Mouse (Mus musculus) cerebellum, adult 2 months (tissue): Measurements from ENCODE around the gene Hoxa4. TPM values are rescaled to one million over a fixed set of nuclear protein-coding genes. Genes with fewer than 3 reads are reported as not detected.

ENCODE experiments used
- DNase-seq, 2 experiments: peaks; one replicate each; pipeline ENCODE4 v3.0.0; 2021
- H3K27ac ChIP-seq: fragments of 200-500 bp; 2 replicates; pipeline ENCODE4 v1.5.1; 2012; ENCODE audit warnings: low read length, control low read depth, inconsistent platforms; ENCODE audit not compliant: insufficient read depth
- H3K27me3 ChIP-seq: fragments of 200-500 bp; 2 replicates; pipeline ENCODE4 v1.6.1; 2012; ENCODE audit warnings: inconsistent platforms, mild to moderate bottlenecking, low read length, moderate library complexity; ENCODE audit not compliant: control insufficient read depth, insufficient read depth
- H3K4me1 ChIP-seq: fragments of 200-500 bp; 2 replicates; pipeline ENCODE4 v1.6.1; 2011; ENCODE audit warnings: low read length; ENCODE audit not compliant: control insufficient read depth, insufficient read depth
- H3K4me3 ChIP-seq: fragments of 200-500 bp; replicated peaks from 2 replicates; pipeline ENCODE3; 2011; ENCODE audit warnings: mild to moderate bottlenecking, low read depth, low read length, control low read depth; ENCODE audit not compliant: insufficient read depth
- CTCF ChIP-seq: fragments of 200-500 bp; IDR thresholded peaks from 2 replicates; pipeline ENCODE4 v1.5.1; 2011; ENCODE audit warnings: low read depth, mild to moderate bottlenecking, control low read depth, low read length, moderate library complexity, borderline replicate concordance; ENCODE audit not compliant: insufficient read depth
- POLR2A ChIP-seq: fragments of 200-500 bp; IDR thresholded peaks from 2 replicates; pipeline ENCODE4 v1.6.1; 2011; ENCODE audit warnings: low read length, control low read depth, borderline replicate concordance; ENCODE audit not compliant: insufficient read depth
- WGBS: fragments of 180-500 bp; shearing (Covaris S2); methylation state at CpG from one replicate; pipeline ENCODE4 v1.1.7; 2018; 5-methylcytosine and 5-hydroxymethylcytosine counted together
- polyA plus RNA-seq: library from polyadenylated mRNA; depleted of rRNA; stranded (reverse); fragments of >200 nt; gene quantifications from 2 replicates; pipeline ENCODE4 v1.2.3, GENCODE M21; 2012; rRNA removed

Hoxa4 gene
- polyA plus RNA-seq, 1 experiment: 5.1 TPM

DNA sequence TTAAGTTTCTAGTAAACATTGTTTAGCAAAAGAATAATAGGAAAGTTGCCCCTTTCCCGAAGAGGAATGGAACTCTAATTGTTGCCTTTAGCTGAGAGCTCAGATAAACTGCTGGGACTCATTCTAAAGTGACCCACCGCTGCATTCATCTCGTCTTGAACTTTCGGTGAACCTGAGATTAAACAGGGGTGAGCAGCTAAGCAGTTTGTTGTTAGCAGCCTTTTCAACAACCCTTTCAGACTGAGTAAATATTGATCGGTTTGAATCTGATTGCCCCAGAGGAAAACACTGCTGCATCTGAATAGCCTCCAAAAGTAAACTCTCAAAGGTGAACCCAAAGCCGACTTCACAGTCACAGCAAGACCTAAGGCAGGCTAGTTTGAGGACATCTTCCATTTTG, 38.3 kb downstream of the Hoxa4 start:
- H3K27ac ChIP-seq: no peak overlapping the region
- TF ChIP-seq CTCF (no peak), POLR2A (no peak)
- H3K4me3 ChIP-seq: no peak overlapping the region
- H3K4me1 ChIP-seq: no peaks in the 10 kb centered on the region
- 4% methylated on average over 6 of the region's 6 CpGs for WGBS
- H3K27me3 ChIP-seq: peaks cover 8% of the 10 kb centered on the region; the same call in 1 of the 2 replicates
- DNase-seq: no peak

DNA sequence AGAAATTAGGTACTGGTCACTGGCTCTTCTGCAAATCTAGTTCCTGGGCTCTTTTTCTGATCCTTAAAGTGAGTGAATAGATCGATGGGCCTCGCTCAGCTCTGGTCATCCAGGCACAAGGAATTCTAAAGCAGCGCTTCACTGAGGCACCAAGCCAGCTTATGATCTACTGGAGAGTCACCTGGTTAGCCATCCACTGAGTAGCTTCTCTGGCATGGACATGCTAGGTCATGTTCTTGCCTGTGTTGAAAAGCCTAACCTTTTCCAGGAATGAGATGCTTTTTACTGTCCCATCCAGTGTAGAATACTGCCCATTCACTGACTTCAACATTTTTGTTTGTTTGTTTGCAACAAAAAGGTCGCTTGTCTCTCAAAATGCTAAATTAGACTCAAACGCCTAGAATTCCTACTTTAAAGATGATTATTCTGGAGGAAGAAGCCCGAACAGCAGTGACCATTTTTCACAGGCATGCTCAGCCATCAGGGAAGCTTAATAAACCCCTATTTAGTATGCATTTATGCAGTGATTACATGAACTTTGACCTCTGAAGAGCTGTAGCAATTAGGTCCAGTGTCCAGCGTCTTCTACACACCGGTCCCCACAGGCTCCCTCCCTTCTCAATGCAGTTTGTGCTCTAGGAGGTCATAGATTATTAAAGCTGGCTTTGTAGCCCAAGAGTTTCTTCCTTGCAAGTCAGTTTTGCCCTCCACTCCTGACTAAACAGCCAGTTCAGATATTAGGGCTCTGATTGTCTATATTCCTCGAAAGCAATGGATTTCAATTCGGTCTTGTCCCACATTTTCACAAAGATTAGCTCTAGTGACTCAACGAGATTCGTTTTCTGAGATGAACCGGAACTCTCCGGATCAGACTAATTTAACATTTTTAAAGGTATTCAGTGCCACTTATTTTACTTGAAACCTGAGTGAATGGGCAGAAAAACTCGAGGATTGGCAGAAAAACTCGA, 39.0 kb downstream of the Hoxa4 start:
- peaks cover 6% of the 10 kb centered on the region; the same call in 1 of the 2 replicates for H3K27me3 ChIP-seq
- no peaks in the 10 kb centered on the region for H3K4me1 ChIP-seq
- no peak overlapping the region for H3K4me3 ChIP-seq
- WGBS: 9% methylated on average over 16 of the region's 16 CpGs
- DNase-seq: no peak
- TF ChIP-seq POLR2A (no peak), CTCF (no peak)
- H3K27ac ChIP-seq: no peak overlapping the region

DNA sequence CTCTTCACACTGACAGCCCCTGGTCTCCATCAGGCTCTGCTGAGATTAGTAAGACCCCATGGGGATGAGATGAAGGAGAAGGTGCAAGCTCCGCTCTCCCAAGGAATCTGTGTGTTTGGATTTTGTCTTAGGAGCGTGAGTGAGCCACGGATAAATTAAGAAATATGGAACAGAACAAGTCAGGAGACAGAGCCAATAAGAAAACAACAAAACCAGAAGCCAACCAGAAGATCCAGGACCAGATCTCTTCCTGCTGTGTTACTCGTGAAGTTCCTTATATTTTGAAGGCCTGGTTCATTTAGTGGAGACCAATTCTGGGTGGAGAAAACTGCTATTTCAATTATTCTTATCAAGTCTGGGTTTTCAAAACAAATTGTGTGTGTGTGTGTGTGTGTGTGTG, 40.0 kb downstream of the Hoxa4 start:
- H3K4me3 ChIP-seq: no peak overlapping the region
- H3K27me3 ChIP-seq: peaks cover 6% of the 10 kb centered on the region; the same call in 1 of the 2 replicates
- no peak for TF ChIP-seq CTCF
- TF ChIP-seq POLR2A: no peak
- no peaks in the 10 kb centered on the region for H3K4me1 ChIP-seq
- 10% methylated on average over 4 of the region's 4 CpGs for WGBS
- no peak for DNase-seq
- H3K27ac ChIP-seq: no peak overlapping the region

DNA sequence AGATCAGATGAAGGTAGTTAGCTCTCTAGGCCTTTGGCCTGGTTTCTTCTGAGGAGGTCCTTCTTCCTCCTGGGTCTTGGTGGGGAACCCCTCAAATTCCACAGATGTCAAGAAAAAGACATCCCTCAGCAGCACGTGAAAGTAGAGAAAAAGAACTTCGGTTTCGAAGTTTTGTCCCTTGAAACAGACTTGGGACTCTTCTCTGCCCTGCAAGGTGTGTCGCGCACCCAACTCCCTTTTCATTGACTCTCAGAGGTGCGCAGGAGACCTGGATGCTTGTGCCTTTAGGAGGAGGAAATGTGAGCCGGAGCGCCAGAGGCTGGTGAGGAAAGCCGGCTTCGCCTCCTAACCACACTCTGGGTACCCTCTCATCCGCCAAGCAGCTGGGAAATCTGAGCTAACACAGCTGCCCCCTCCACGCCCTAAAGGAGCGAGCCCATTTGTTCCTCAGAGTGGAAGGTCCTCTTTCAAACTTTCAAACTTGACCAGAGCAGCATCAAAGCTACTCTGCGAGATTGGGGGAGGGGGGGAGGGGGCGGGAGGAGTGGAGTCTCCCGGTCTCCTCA, 41.1 kb downstream of the Hoxa4 start:
- Histone ChIP-seq H3K27ac (no peak overlapping the region), H3K4me3 (no peak overlapping the region), H3K4me1 (no peaks in the 10 kb centered on the region), H3K27me3 (peaks cover 6% of the 10 kb centered on the region; the same call in 1 of the 2 replicates)
- no peak for DNase-seq
- 13% methylated on average over 16 of the region's 16 CpGs for WGBS
- no peak for TF ChIP-seq POLR2A
- TF ChIP-seq CTCF: no peak

Other genes with a start within 250 kb of the Hoxa4 start
- gene Skap2, start 179.2 kb downstream of the Hoxa4 start, polyA plus RNA-seq: 13.7 and 19.2 TPM in 2 replicates
- gene Hoxa1, start 33.4 kb downstream of the Hoxa4 start, polyA plus RNA-seq: 0.65 and 0.80 TPM in 2 replicates
- gene Hoxa2, start 26.9 kb downstream of the Hoxa4 start, polyA plus RNA-seq: 1.8 and 2.8 TPM in 2 replicates
- 0.16 and 0.18 TPM in 2 replicates for gene 5730596B20Rik, start 14.3 kb downstream of the Hoxa4 start, polyA plus RNA-seq
- 4.6 and 6.0 TPM in 2 replicates for gene Hoxa5, start 12.8 kb upstream of the Hoxa4 start, polyA plus RNA-seq
- gene Hoxa6, start 17.0 kb upstream of the Hoxa4 start, polyA plus RNA-seq: 0.13 and 0.46 TPM in 2 replicates
- 2.1 and 2.2 TPM in 2 replicates for gene Hoxa3, start 21.6 kb upstream of the Hoxa4 start, polyA plus RNA-seq
- gene Gm28308, start 21.6 kb upstream of the Hoxa4 start, polyA plus RNA-seq: not detected in 2 replicates
- 0.07 and 0.16 TPM in 2 replicates for gene Hoxa7, start 30.1 kb upstream of the Hoxa4 start, polyA plus RNA-seq
- gene Hoxa9, start 39.3 kb upstream of the Hoxa4 start, polyA plus RNA-seq: not detected in 2 replicates
- gene Hoxa10, start 49.1 kb upstream of the Hoxa4 start, polyA plus RNA-seq: not detected in 2 replicates
- gene Hoxa11, start 54.1 kb upstream of the Hoxa4 start, polyA plus RNA-seq: not detected in 2 replicates
- gene Hoxa13, start 69.1 kb upstream of the Hoxa4 start, polyA plus RNA-seq: not detected in 2 replicates
- gene Evx1, start 121.7 kb upstream of the Hoxa4 start, polyA plus RNA-seq: 0.68 and 0.84 TPM in 2 replicates